Mouse (Mus musculus) kidney, embryonic 14.5 days (tissue): ENCODE data around the gene Prdx6b. TPM values are rescaled to one million over a fixed set of nuclear protein-coding genes. Genes with fewer than 3 reads are reported as not detected.
A peak's percentile ranks its signal among the peaks of the same experiment; 100 is the strongest.

Experiments
- ATAC-seq: fragments of 200-750 bp; cut with Nextera tagmentation; 2 replicates; pipeline ENCODE4 v1.8.0; 2017; ENCODE audit warnings: moderate number of reproducible peaks, mild to moderate bottlenecking, moderate TSS enrichment, moderate library complexity; ENCODE audit not compliant: low FRiP score, low TSS enrichment
- H3K27ac ChIP-seq: fragments of 300-500 bp; sonication (generic); 2 replicates; pipeline ENCODE4 v1.5.1; 2014; ENCODE audit warnings: low read depth, mild to moderate bottlenecking, low read length, moderate library complexity, mixed read lengths
- H3K27me3 ChIP-seq: fragments of 300-500 bp; sonication (generic); 2 replicates; pipeline ENCODE4 v1.6.1; 2014; ENCODE audit warnings: mild to moderate bottlenecking, low read length; ENCODE audit not compliant: control insufficient read depth, insufficient read depth
- H3K36me3 ChIP-seq: fragments of 300-500 bp; sonication (generic); 2 replicates; pipeline ENCODE4 v1.6.1; 2014; ENCODE audit warnings: low read length, mixed read lengths; ENCODE audit not compliant: control insufficient read depth, insufficient read depth
- H3K4me1 ChIP-seq: fragments of 300-500 bp; sonication (generic); 2 replicates; pipeline ENCODE4 v1.6.1; 2014; ENCODE audit warnings: low read length, mixed read lengths; ENCODE audit not compliant: control insufficient read depth, insufficient read depth
- H3K4me2 ChIP-seq: fragments of 300-500 bp; sonication (generic); replicated peaks from 2 replicates; pipeline ENCODE4 v1.6.1; 2014; ENCODE audit warnings: low read depth, mild to moderate bottlenecking, low read length
- H3K4me3 ChIP-seq: fragments of 300-500 bp; sonication (generic); 2 replicates; pipeline ENCODE4 v1.5.1; 2014; ENCODE audit warnings: mild to moderate bottlenecking, low read length
- H3K9ac ChIP-seq: fragments of 300-500 bp; sonication (generic); 2 replicates; pipeline ENCODE4 v1.6.1; 2014; ENCODE audit warnings: low read depth, mild to moderate bottlenecking, low read length, moderate library complexity
- H3K9me3 ChIP-seq: fragments of 300-500 bp; sonication (generic); 2 replicates; pipeline ENCODE4 v1.6.1; 2016; ENCODE audit warnings: low read length; ENCODE audit not compliant: control insufficient read depth
- WGBS: fragments of 180-500 bp; shearing (Covaris S2); extraction: QIAGEN DNeasy Blood & Tissue Kit; methylation state at CpG from one replicate; pipeline ENCODE4 v1.1.7; 2014; 5-methylcytosine and 5-hydroxymethylcytosine counted together
- polyA plus RNA-seq: library from polyadenylated mRNA; unstranded; fragments of >200 nt; fragmentation: Nextera tagmentation; extraction: Ambion mirVana; gene quantifications from 2 replicates; pipeline ENCODE4 v1.2.1, GENCODE M21; 2014

Prdx6b gene
- polyA plus RNA-seq, 1 experiment from 2014 or later = not detected

DNA sequence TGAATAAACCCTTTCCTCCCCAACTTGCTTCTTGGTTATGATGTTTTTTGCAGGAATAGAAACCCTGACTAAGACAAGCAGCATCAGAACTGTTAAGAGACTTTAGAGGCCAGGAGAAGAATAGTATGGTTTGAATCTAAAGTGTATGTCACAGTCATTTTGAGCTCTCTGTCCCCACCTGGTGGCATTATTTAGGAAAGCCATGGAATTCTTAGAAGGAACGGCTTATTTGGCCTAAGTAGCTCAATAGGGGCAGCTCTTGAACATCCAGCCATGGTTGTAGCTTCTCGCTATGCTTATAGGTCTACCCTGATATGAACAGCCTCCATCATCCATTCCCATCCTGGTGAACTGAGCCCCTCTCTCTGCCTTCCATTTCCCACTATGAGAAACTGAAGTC lies 17.1 kb upstream of the Prdx6b start:
- 39% methylated on average over 2 of the region's 2 CpGs for WGBS

DNA sequence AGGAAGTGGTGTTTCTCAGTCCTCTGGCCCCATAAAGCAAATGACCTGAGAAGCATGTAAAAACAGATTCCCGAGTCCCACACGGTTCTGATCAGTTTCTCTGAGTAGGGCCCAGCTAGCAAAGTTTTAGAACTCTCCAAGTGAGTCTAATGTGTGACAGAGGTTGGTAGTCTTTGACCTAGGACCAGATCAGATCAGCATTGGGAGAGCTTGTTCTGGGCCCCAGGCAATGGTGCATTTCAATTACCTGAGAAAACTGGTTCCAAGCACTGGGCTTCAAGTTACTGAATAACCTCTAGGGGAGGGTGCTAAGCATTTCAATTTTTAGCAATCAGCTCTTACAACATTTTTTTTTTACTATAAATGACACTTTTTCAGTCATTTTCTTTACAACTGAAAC lies 10.1 kb upstream of the Prdx6b start:
- Histone ChIP-seq H3K4me3 (no peak overlapping the region), H3K27ac (no peak overlapping the region), H3K9me3 (no peaks in the 10 kb centered on the region), H3K4me2 (no peak overlapping the region), H3K9ac (no peak overlapping the region), H3K36me3 (no peaks in the 10 kb centered on the region), H3K27me3 (no peaks in the 10 kb centered on the region), H3K4me1 (no peaks in the 10 kb centered on the region)
- peak; percentile 62; the same call in 1 of the 2 replicates for ATAC-seq
- 36% methylated on average over 2 of the region's 2 CpGs for WGBS

More for the DNA sequence above, 17.1 kb upstream of the Prdx6b start:
- ATAC-seq = peak; percentile 43; the same call in 1 of the 2 replicates
- no peak overlapping the region for H3K4me3 ChIP-seq
- no peaks in the 10 kb centered on the region for H3K36me3 ChIP-seq
- no peak overlapping the region for H3K4me2 ChIP-seq
- H3K4me1 ChIP-seq = no peaks in the 10 kb centered on the region
- H3K9me3 ChIP-seq = no peaks in the 10 kb centered on the region
- H3K27ac ChIP-seq = no peak overlapping the region
- H3K27me3 ChIP-seq = no peaks in the 10 kb centered on the region
- no peak overlapping the region for H3K9ac ChIP-seq

DNA sequence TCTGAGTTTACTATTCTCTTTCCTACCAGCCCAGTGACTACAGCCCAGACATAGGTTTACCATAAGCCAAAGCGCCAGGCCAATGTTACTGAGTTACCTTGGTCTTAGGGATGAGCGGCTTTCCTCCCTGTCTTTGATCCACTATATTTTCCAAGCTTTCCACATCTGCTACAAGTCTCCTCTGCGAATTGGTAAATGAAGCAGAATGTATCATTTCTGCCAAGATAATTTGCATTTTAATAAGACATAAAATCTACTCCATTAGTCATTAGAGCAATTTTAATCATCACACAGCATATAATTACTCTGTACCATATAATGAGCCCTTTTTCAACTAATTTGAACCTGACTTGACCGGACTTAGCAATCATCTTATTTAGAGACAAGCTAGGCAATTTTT lies 5.9 kb upstream of the Prdx6b start:
- ATAC-seq = no peak
- Histone ChIP-seq H3K36me3 (no peaks in the 10 kb centered on the region), H3K9ac (no peak overlapping the region), H3K27ac (no peak overlapping the region), H3K4me1 (no peaks in the 10 kb centered on the region), H3K27me3 (no peaks in the 10 kb centered on the region), H3K4me2 (no peak overlapping the region), H3K9me3 (no peaks in the 10 kb centered on the region), H3K4me3 (no peak overlapping the region)
- 86% methylated on average over 4 of the region's 4 CpGs for WGBS

DNA sequence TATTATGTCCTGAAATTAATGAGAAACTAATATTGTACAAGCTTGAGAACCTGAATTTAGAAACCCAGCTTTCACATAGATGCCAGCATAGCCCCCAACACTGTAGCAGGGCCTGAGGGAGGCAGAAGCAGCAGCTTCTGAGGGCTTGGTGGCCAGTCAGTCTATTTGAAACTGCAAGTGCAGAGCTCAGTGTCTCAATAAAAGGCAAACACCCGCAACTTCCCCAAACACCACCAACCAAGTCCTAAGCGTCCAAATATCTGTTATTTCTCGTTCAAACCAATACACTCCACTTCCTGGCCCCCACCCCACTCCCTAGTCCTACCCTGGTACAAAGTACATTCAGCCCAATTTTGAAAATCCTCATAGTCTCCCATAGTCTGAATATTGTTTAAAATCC lies 6.1 kb downstream of the Prdx6b start:
- whole genome bisulfite sequencing = 68% methylated on average over 3 of the region's 3 CpGs
- Histone ChIP-seq H3K4me2 (no peak overlapping the region), H3K9ac (no peak overlapping the region), H3K9me3 (no peaks in the 10 kb centered on the region), H3K4me3 (no peak overlapping the region), H3K27ac (no peak overlapping the region), H3K4me1 (no peaks in the 10 kb centered on the region), H3K27me3 (no peaks in the 10 kb centered on the region), H3K36me3 (no peaks in the 10 kb centered on the region)
- no peak for ATAC-seq

DNA sequence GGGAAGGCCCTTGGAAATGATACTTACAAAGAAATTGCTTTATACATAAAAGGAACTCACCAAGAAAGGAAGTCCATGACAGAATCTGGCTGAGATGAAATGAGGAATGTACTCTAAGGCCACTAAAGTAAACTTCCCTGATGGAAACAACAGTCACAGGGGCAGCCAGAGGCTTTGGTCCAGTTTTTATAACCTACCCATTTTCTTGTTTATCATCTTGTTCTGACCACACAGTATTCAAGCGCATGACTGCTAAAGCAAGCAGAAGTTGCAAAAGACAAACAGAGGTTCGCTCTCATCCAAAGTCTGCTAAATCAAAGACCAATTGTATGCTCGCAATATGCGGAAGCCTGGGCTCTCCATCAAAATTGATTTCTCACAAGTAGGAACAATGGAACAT lies 8.5 kb downstream of the Prdx6b start:
- 86% methylated on average over 4 of the region's 4 CpGs for WGBS
- Histone ChIP-seq H3K9ac (no peak overlapping the region), H3K4me1 (no peaks in the 10 kb centered on the region), H3K27ac (no peak overlapping the region), H3K27me3 (no peaks in the 10 kb centered on the region), H3K36me3 (no peaks in the 10 kb centered on the region), H3K9me3 (no peaks in the 10 kb centered on the region), H3K4me2 (no peak overlapping the region), H3K4me3 (no peak overlapping the region)
- ATAC-seq = no peak

DNA sequence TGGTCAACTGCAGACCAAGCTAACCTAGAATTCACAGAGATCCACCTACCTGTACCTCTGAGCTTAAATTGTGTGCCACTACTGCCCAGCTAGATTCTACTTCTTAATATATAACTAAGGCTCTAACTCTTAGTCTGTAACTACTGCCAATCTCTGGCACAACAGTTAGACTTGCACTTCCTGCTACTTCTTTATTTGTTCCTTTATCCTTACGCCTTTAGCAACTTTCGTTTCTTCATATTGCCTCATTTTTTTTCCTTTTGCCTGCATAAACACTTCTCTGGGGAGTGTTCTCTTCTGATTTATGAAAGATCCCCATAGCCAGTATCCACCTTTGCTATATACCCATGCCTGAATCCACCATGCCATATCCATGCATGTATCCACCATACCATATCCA lies 11.7 kb downstream of the Prdx6b start:
- no peak overlapping the region for H3K27ac ChIP-seq
- no peak overlapping the region for H3K4me2 ChIP-seq
- WGBS = 94% methylated on average over 2 of the region's 2 CpGs
- no peaks in the 10 kb centered on the region for H3K36me3 ChIP-seq
- no peak overlapping the region for H3K9ac ChIP-seq
- no peak for ATAC-seq
- no peaks in the 10 kb centered on the region for H3K27me3 ChIP-seq
- H3K9me3 ChIP-seq = no peaks in the 10 kb centered on the region
- no peak overlapping the region for H3K4me3 ChIP-seq
- H3K4me1 ChIP-seq = no peaks in the 10 kb centered on the region

DNA sequence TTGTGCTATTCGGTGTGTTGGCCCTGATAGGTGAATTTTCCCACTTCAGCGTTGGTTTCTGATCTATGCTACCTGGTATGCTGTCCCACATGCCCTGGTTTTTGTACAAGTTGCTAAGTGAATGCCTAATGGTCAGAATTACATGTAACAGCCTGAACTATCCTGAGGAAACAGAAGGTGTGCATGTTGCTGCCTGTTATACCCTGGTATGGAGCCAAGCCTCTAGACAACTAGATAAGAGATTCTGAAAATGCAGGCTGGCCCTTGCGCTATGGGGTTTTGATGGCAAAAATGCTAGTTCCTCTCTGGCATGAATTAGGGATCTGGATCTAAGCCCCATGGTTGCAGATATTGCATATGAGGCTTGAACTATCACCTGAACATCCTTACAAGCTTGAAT lies 15.4 kb downstream of the Prdx6b start:
- H3K27me3 ChIP-seq = no peaks in the 10 kb centered on the region
- 89% methylated on average over 3 of the region's 3 CpGs for WGBS
- no peaks in the 10 kb centered on the region for H3K4me1 ChIP-seq
- H3K36me3 ChIP-seq = no peaks in the 10 kb centered on the region
- H3K9me3 ChIP-seq = no peaks in the 10 kb centered on the region
- H3K9ac ChIP-seq = no peak overlapping the region
- no peak overlapping the region for H3K4me2 ChIP-seq
- H3K27ac ChIP-seq = no peak overlapping the region
- H3K4me3 ChIP-seq = no peak overlapping the region
- ATAC-seq = no peak

DNA sequence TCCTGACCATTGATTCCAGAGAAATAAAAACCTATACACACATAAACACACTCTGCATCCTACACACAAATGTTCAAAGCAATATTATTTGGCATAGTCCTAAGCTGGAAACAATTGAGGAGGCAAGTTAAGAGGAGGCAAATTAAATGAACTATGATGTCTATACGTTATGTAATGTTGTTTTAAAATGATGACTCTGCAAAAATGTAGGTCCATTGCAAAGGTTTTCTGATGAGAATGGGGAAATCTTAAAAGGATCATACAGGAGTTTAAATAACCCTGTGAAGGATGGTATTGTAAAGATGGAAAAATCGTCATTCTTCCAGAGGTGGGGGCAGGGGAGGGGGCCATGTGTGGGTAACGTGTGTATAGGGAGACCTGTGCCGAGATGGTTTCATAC lies 17.5 kb downstream of the Prdx6b start:
- Histone ChIP-seq H3K36me3 (no peaks in the 10 kb centered on the region), H3K9ac (no peak overlapping the region), H3K27me3 (no peaks in the 10 kb centered on the region), H3K4me1 (no peaks in the 10 kb centered on the region), H3K9me3 (no peaks in the 10 kb centered on the region), H3K27ac (no peak overlapping the region), H3K4me2 (no peak overlapping the region), H3K4me3 (no peak overlapping the region)
- no peak for ATAC-seq
- 81% methylated on average over 4 of the region's 4 CpGs for WGBS

DNA sequence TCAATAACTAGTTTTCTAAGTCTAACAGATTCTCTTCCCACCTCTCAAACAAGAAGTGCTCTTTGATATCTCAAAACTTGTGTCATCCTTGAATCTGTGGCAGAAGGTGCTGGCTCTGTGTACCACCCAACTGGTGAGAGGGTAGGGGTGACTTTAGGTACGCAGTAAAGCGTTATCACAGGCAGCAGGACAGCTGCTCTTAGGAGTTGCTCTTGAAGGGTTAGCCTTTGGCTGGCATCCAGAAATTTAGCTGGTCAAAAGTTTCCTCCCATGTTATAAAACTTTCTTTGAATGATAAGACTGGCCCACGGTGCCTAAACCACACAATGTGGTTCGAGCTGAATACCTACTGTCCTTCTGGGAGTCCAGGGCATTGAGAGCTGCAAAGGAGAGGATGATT lies 18.5 kb downstream of the Prdx6b start:
- Histone ChIP-seq H3K9ac (no peak overlapping the region), H3K9me3 (no peaks in the 10 kb centered on the region), H3K27ac (no peak overlapping the region), H3K4me3 (no peak overlapping the region), H3K27me3 (no peaks in the 10 kb centered on the region), H3K36me3 (no peaks in the 10 kb centered on the region), H3K4me2 (no peak overlapping the region), H3K4me1 (no peaks in the 10 kb centered on the region)
- no peak for ATAC-seq
- WGBS = 68% methylated on average over 4 of the region's 4 CpGs

DNA sequence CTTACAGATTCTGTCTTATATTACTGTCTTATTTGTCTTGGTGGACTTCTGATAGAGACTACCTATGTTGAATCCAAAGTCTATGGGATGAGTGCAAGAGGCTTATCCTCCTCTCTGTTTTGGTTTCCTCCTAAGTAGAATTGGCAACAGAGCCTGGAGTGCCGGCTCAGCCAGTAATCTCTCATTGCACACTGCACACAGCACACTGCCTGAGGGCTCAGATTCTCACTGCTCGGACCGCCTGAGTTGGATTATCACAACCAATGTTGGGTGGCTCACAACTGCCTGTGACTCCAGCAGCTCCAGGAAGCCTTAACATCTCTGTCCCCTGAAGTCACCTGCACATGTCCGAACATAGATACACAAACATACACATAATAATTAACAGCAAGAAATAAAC lies 19.1 kb downstream of the Prdx6b start:
- no peaks in the 10 kb centered on the region for H3K9me3 ChIP-seq
- H3K4me2 ChIP-seq = no peak overlapping the region
- 77% methylated on average over 4 of the region's 4 CpGs for WGBS
- H3K36me3 ChIP-seq = no peaks in the 10 kb centered on the region
- no peak for ATAC-seq
- no peaks in the 10 kb centered on the region for H3K27me3 ChIP-seq
- H3K9ac ChIP-seq = no peak overlapping the region
- H3K27ac ChIP-seq = no peak overlapping the region
- peaks cover 2% of the 10 kb centered on the region; the same call in 1 of the 2 replicates for H3K4me1 ChIP-seq
- no peak overlapping the region for H3K4me3 ChIP-seq
